Mouse (Mus musculus) liver, postnatal 0 days (tissue): Measurements from ENCODE around the gene Myrf.

Source experiments
- CTCF ChIP-seq: sonication (generic); IDR thresholded peaks from 2 replicates; pipeline ENCODE4 v1.5.1; 2016; ENCODE audit warnings: antibody characterized with exemption, low read depth
- EP300 ChIP-seq: IDR thresholded peaks from 2 replicates; pipeline ENCODE4 v1.6.1; 2016; ENCODE audit warnings: antibody characterized with exemption, low read depth, mild to moderate bottlenecking

DNA sequence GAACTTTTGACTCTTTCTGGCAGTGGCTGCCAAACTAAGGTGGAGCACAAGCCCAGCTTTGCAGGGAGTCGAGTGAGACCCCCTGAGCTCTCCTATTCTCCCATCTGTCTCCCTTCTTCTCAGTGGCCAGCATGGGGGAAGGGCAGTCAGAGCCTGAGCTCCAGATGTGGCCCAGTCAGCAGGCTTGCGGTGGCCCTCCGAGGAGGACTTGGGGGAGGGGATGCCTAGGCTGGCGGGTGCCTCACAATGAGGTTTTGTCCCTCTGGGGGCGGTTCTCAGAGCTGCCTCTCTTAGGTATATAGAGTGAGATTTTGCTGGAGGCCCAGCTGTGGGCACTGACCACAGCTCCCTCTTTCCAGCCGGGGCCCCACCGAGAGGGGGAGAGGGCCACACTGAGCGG lies 2.4 kb upstream of the Myrf start:
- no peak for TF ChIP-seq CTCF
- TF ChIP-seq EP300: no peak
